In the genomic region with DNA sequence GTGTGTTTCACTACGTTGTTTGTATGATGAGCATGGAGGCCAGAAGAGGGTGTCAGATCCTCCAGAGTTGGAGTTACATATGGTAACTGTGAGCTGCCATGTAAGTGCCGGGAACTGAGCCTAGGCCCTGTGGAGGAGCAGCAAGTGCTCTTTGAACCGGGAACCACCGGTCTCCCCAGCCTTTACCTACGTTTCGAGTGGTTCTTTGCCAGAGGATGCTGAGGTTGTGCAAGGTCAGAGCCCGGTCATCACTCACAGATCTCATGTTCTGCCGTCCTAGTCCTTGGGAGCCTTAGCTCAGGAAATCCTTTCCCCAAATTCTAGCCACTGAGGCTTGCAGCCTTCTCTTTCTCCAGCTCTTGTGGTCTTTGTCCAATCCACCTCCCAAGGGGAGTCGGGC, we compare ENCODE assay signal across 17 mouse cellular contexts. TPM values are rescaled to one million over a fixed set of nuclear protein-coding genes. Genes with fewer than 3 reads are reported as not detected.
A peak's percentile ranks its signal among the peaks of the same experiment; 100 is the strongest.
DNase-seq lines count a peak whose midpoint lies in the region; ATAC-seq lines count a peak whose summit lies in the region.
"Had no signal": no experiment of that assay in that cellular context is flagged by ENCODE, and none has a peak within 500 bp of the region (broad histone marks: within the 10 kb centered on the region; RNA-seq: fewer than 3 reads in every experiment).

No protein-coding gene starts in this region.

- no peaks in the 10 kb centered on the region for H3K9me3 ChIP-seq in hindbrain, embryonic 13.5 days
- H3K9me3 ChIP-seq in hindbrain, embryonic 14.5 days (ENCODE audit: control insufficient read depth, low read length): no peaks in the 10 kb centered on the region
- no peaks in the 10 kb centered on the region for H3K9me3 ChIP-seq in embryonic facial prominence, embryonic 13.5 days
- no peaks in the 10 kb centered on the region for H3K9me3 ChIP-seq in midbrain, embryonic 15.5 days
- H3K9me3 ChIP-seq in intestine, embryonic 16.5 days (ENCODE audit: control insufficient read depth, low read length): no peaks in the 10 kb centered on the region
- no peaks in the 10 kb centered on the region for H3K9me3 ChIP-seq in kidney, embryonic 14.5 days (ENCODE audit: control insufficient read depth, low read length)
- H3K9me3 ChIP-seq: intestine, embryonic 15.5 days had no signal

- H3K4me1 ChIP-seq in hindbrain, embryonic 13.5 days (replicated peaks): peaks cover 34% of the 10 kb centered on the region
- 0 out of 2 replicates have a peak, but pooled peaks cover 14% of the 10 kb centered on the region for H3K4me1 ChIP-seq in hindbrain, embryonic 14.5 days (replicated peaks; ENCODE audit: control insufficient read depth, insufficient read depth, low read length)
- peaks cover 39% of the 10 kb centered on the region for H3K4me1 ChIP-seq in embryonic facial prominence, embryonic 13.5 days
- peaks cover 10% of the 10 kb centered on the region for H3K4me1 ChIP-seq in midbrain, embryonic 15.5 days
- H3K4me1 ChIP-seq in intestine, embryonic 16.5 days (ENCODE audit: control insufficient read depth, insufficient read depth, low read length): no peaks in the 10 kb centered on the region
- no peaks in the 10 kb centered on the region for H3K4me1 ChIP-seq in kidney, embryonic 14.5 days (ENCODE audit: control insufficient read depth, insufficient read depth, low read length)
- H3K4me1 ChIP-seq: intestine, embryonic 15.5 days had no signal

- peak overlapping the region; percentile 48 for H3K27ac ChIP-seq in hindbrain, embryonic 13.5 days
- H3K27ac ChIP-seq in hindbrain, embryonic 14.5 days: no peak overlapping the region
- peak overlapping the region; percentile 81 for H3K27ac ChIP-seq in embryonic facial prominence, embryonic 13.5 days
- peak overlapping the region; percentile 52; the same call in 1 of the 2 replicates for H3K27ac ChIP-seq in midbrain, embryonic 15.5 days
- H3K27ac ChIP-seq in intestine, embryonic 16.5 days (ENCODE audit: low read length): no peak overlapping the region
- H3K27ac ChIP-seq in kidney, embryonic 14.5 days (ENCODE audit: low read depth, low read length): no peak overlapping the region
- H3K27ac ChIP-seq: intestine, embryonic 15.5 days; liver, embryonic 14.5 days had no signal

- no peak overlapping the region for H3K4me3 ChIP-seq in hindbrain, embryonic 13.5 days
- H3K4me3 ChIP-seq in hindbrain, embryonic 14.5 days (replicated peaks; ENCODE audit: low read length): no peak overlapping the region
- H3K4me3 ChIP-seq in embryonic facial prominence, embryonic 13.5 days: no peak overlapping the region
- no peak overlapping the region for H3K4me3 ChIP-seq in midbrain, embryonic 15.5 days
- H3K4me3 ChIP-seq in intestine, embryonic 16.5 days (ENCODE audit: low read length): no peak overlapping the region
- H3K4me3 ChIP-seq in kidney, embryonic 14.5 days (ENCODE audit: low read length): no peak overlapping the region
- H3K4me3 ChIP-seq: intestine, embryonic 15.5 days had no signal

- no peaks in the 10 kb centered on the region for H3K27me3 ChIP-seq in hindbrain, embryonic 13.5 days
- H3K27me3 ChIP-seq in hindbrain, embryonic 14.5 days (ENCODE audit: control insufficient read depth, insufficient read depth, low read length): no peaks in the 10 kb centered on the region
- H3K27me3 ChIP-seq in embryonic facial prominence, embryonic 13.5 days: no peaks in the 10 kb centered on the region
- no peaks in the 10 kb centered on the region for H3K27me3 ChIP-seq in midbrain, embryonic 15.5 days (replicated peaks)
- no peaks in the 10 kb centered on the region for H3K27me3 ChIP-seq in intestine, embryonic 16.5 days (replicated peaks; ENCODE audit: control insufficient read depth, insufficient read depth, low read length)
- H3K27me3 ChIP-seq in kidney, embryonic 14.5 days (ENCODE audit: control insufficient read depth, insufficient read depth, low read length): no peaks in the 10 kb centered on the region
- H3K27me3 ChIP-seq: intestine, embryonic 15.5 days had no signal

- H3K9ac ChIP-seq in hindbrain, embryonic 13.5 days: no peak overlapping the region
- H3K9ac ChIP-seq in hindbrain, embryonic 14.5 days: no peak overlapping the region; the same call in 1 of the 2 replicates
- H3K9ac ChIP-seq in embryonic facial prominence, embryonic 13.5 days: peak overlapping the region; percentile 40; the same call in 1 of the 2 replicates
- no peak overlapping the region for H3K9ac ChIP-seq in midbrain, embryonic 15.5 days
- no peak overlapping the region for H3K9ac ChIP-seq in intestine, embryonic 16.5 days (ENCODE audit: low read depth, low read length)
- no peak overlapping the region for H3K9ac ChIP-seq in kidney, embryonic 14.5 days (ENCODE audit: low read depth, low read length)
- H3K9ac ChIP-seq: intestine, embryonic 15.5 days; liver, embryonic 14.5 days had no signal

- no peak for ATAC-seq in hindbrain, embryonic 13.5 days (ENCODE audit: low FRiP score)
- no peak for ATAC-seq in hindbrain, embryonic 14.5 days (ENCODE audit: low FRiP score)
- ATAC-seq in embryonic facial prominence, embryonic 13.5 days (ENCODE audit: insufficient number of reproducible peaks, insufficient read depth, low FRiP score, low TSS enrichment, low read depth): no peak
- no peak for ATAC-seq in midbrain, embryonic 15.5 days (replicated peaks)
- ATAC-seq in intestine, embryonic 16.5 days: no peak
- ATAC-seq in kidney, embryonic 14.5 days (ENCODE audit: low FRiP score, low TSS enrichment): no peak; the same call in 1 of the 2 replicates
- ATAC-seq: intestine, embryonic 15.5 days had no signal

- 66% methylated on average over 9 of the region's 9 CpGs for WGBS in hindbrain, embryonic 13.5 days
- 69% methylated on average over 9 of the region's 9 CpGs for WGBS in hindbrain, embryonic 14.5 days
- 41% methylated on average over 9 of the region's 9 CpGs for WGBS in embryonic facial prominence, embryonic 13.5 days
- WGBS in midbrain, embryonic 15.5 days: 78% methylated on average over 9 of the region's 9 CpGs
- 70% methylated on average over 9 of the region's 9 CpGs for WGBS in intestine, embryonic 16.5 days
- 61% methylated on average over 9 of the region's 9 CpGs for WGBS in kidney, embryonic 14.5 days

- peaks cover 5% of the 10 kb centered on the region; the same call in 1 of the 2 replicates for H3K36me3 ChIP-seq in hindbrain, embryonic 13.5 days
- no peaks in the 10 kb centered on the region for H3K36me3 ChIP-seq in hindbrain, embryonic 14.5 days (replicated peaks; ENCODE audit: control insufficient read depth, insufficient read depth)
- no peaks in the 10 kb centered on the region; the same call in 1 of the 2 replicates for H3K36me3 ChIP-seq in embryonic facial prominence, embryonic 13.5 days
- H3K36me3 ChIP-seq in midbrain, embryonic 15.5 days (replicated peaks): no peaks in the 10 kb centered on the region
- H3K36me3 ChIP-seq in intestine, embryonic 16.5 days (ENCODE audit: control insufficient read depth, insufficient read depth, low read length): no peaks in the 10 kb centered on the region
- H3K36me3 ChIP-seq in kidney, embryonic 14.5 days (ENCODE audit: control insufficient read depth, insufficient read depth, low read length): no peaks in the 10 kb centered on the region
- H3K36me3 ChIP-seq: intestine, embryonic 15.5 days had no signal

- no peak overlapping the region for H3K4me2 ChIP-seq in hindbrain, embryonic 13.5 days
- H3K4me2 ChIP-seq in hindbrain, embryonic 14.5 days (replicated peaks): no peak overlapping the region
- peak overlapping the region; percentile 36 for H3K4me2 ChIP-seq in embryonic facial prominence, embryonic 13.5 days
- H3K4me2 ChIP-seq in midbrain, embryonic 15.5 days: no peak overlapping the region
- no peak overlapping the region for H3K4me2 ChIP-seq in intestine, embryonic 16.5 days (ENCODE audit: low read depth, low read length)
- H3K4me2 ChIP-seq in kidney, embryonic 14.5 days (replicated peaks; ENCODE audit: low read depth, low read length): no peak overlapping the region
- H3K4me2 ChIP-seq: heart, embryonic 11.5 days; intestine, embryonic 15.5 days had no signal

- peak; percentile 50 to 54 for DNase-seq in cerebellum, postnatal 10 days
- no peak for DNase-seq in cerebellum, adult 11-12 months
- no peak for DNase-seq in hindbrain, embryonic 14.5 days (ENCODE audit: low spot score)
- DNase-seq: cerebellum, postnatal 25 days; gastrocnemius, postnatal 25 days; heart, postnatal 14 days; kidney, postnatal 10 days; right cerebral cortex, adult 18-20 months; thymus, adult 18-20 months had no signal

RNA-seq across cellular contexts. Expression of a gene that starts 37.5 kb away (rescaled TPM):
- polyA plus RNA-seq in hindbrain, embryonic 13.5 days (2015; fragmentation: Nextera tagmentation; extraction: Ambion mirVana): 25.0 and 26.3 TPM in 2 replicates
- 23.0 and 24.1 TPM in 2 replicates for polyA plus RNA-seq in hindbrain, embryonic 14.5 days (2014; fragmentation: Nextera tagmentation; extraction: Ambion mirVana)
- 38.5 and 39.3 TPM in 2 replicates for polyA plus RNA-seq in embryonic facial prominence, embryonic 13.5 days (2015; fragmentation: Nextera tagmentation; extraction: Ambion mirVana)
- 24.2 and 24.4 TPM in 2 replicates for polyA plus RNA-seq in midbrain, embryonic 15.5 days (2015; fragmentation: Nextera tagmentation; extraction: Ambion mirVana)
- 20.5 and 20.7 TPM in 2 replicates for polyA plus RNA-seq in intestine, embryonic 16.5 days (2015; fragmentation: Nextera tagmentation; extraction: Ambion mirVana)
- polyA plus RNA-seq in kidney, embryonic 14.5 days (2014; fragmentation: Nextera tagmentation; extraction: Ambion mirVana): 28.1 and 48.8 TPM in 2 replicates

RNA-seq across cellular contexts. Expression of a gene that starts 38.6 kb away (rescaled TPM):
- polyA plus RNA-seq in hindbrain, embryonic 13.5 days (2015; fragmentation: Nextera tagmentation; extraction: Ambion mirVana): 310 and 317 TPM in 2 replicates
- polyA plus RNA-seq in hindbrain, embryonic 14.5 days (2014; fragmentation: Nextera tagmentation; extraction: Ambion mirVana): 327 and 382 TPM in 2 replicates
- 139 and 160 TPM in 2 replicates for polyA plus RNA-seq in embryonic facial prominence, embryonic 13.5 days (2015; fragmentation: Nextera tagmentation; extraction: Ambion mirVana)
- polyA plus RNA-seq in midbrain, embryonic 15.5 days (2015; fragmentation: Nextera tagmentation; extraction: Ambion mirVana): 394 and 399 TPM in 2 replicates
- polyA plus RNA-seq in intestine, embryonic 16.5 days (2015; fragmentation: Nextera tagmentation; extraction: Ambion mirVana): 116 and 119 TPM in 2 replicates
- polyA plus RNA-seq in kidney, embryonic 14.5 days (2014; fragmentation: Nextera tagmentation; extraction: Ambion mirVana): 78.5 and 134 TPM in 2 replicates

Comparison
In these comparisons a context has a peak if more than half of its experiments do, and no peak if none do; other contexts are left out.
1. DNase-seq: peak in cerebellum, postnatal 10 days (2 of 2); none in cerebellum, adult 11-12 months (single experiment) and hindbrain, embryonic 14.5 days (single experiment).
2. H3K27ac ChIP-seq: peak in hindbrain, embryonic 13.5 days (single experiment), embryonic facial prominence, embryonic 13.5 days (single experiment) and midbrain, embryonic 15.5 days (single experiment); none in hindbrain, embryonic 14.5 days (single experiment), intestine, embryonic 16.5 days (single experiment) and kidney, embryonic 14.5 days (single experiment).